Mouse (Mus musculus) E14TG2a.4 (cell line): ENCODE measurements around the gene Tmem179b.
"Not testable (repeated sequence)": the region's sequence is repeated elsewhere in the genome, so short reads cannot be mapped to it uniquely, and the experiment has no call there.

Experiments used
- H3K27me3 ChIP-seq: 2 replicates; pipeline ENCODE4 v1.6.1; 2014; ENCODE audit warnings: low read length, control low read depth; ENCODE audit not compliant: insufficient read depth
- H3K36me3 ChIP-seq: 2 replicates; pipeline ENCODE4 v1.6.1; 2014; ENCODE audit warnings: low read length, control low read depth; ENCODE audit not compliant: insufficient read depth
- H3K4me1 ChIP-seq: replicated peaks from 2 replicates; pipeline ENCODE4 v1.6.1; 2014; ENCODE audit warnings: low read depth, low read length, control low read depth
- H3K4me3 ChIP-seq: replicated peaks from 2 replicates; pipeline ENCODE4 v1.5.1; 2014; ENCODE audit warnings: mild to moderate bottlenecking, low read length
- H3K9me3 ChIP-seq: 2 replicates; pipeline ENCODE4 v1.6.1; 2014; ENCODE audit warnings: low read length, control low read depth
- CTCF ChIP-seq: conservative IDR thresholded peaks from 2 replicates; pipeline ENCODE4 v1.5.1; 2014; ENCODE audit warnings: low read length
- NANOG ChIP-seq: IDR thresholded peaks from 2 replicates; pipeline ENCODE4 v1.6.1; 2014; ENCODE audit warnings: borderline replicate concordance, low read length, mixed read lengths
- POU5F1 ChIP-seq: IDR thresholded peaks from 2 replicates; pipeline ENCODE4 v1.6.1; 2014; ENCODE audit warnings: low read length, borderline replicate concordance

Gene Tmem179b

GRCm38 (mm10) chr19:8742176-8742575, 32.1 kb downstream of the Tmem179b start:
- Histone ChIP-seq H3K27me3 (no peaks in the 10 kb centered on the region), H3K36me3 (peaks cover 83% of the 10 kb centered on the region), H3K4me1 (peaks cover 53% of the 10 kb centered on the region), H3K9me3 (no peaks in the 10 kb centered on the region), H3K4me3 (peak overlapping the region; percentile 93)
- TF ChIP-seq CTCF (no peak), POU5F1 (no peak), NANOG (no peak)

- Histone ChIP-seq H3K36me3 (peaks cover 80% of the 10 kb centered on the region), H3K27me3 (no peaks in the 10 kb centered on the region), H3K4me3 (peak within 1 kb of the TSS; percentile 93), H3K4me1 (peaks cover 59% of the 10 kb centered on the region), H3K9me3 (no peaks in the 10 kb centered on the region)
- TF ChIP-seq CTCF = no peak
- no peak for TF ChIP-seq NANOG
- TF ChIP-seq POU5F1 = no peak
These were observed 32.9 kb downstream of the Tmem179b start, which contains the start of gene Stx5a for GRCm38 (mm10) chr19:8741243-8741869. Stx5a (plus strand) TSS chr19:8741413.

GRCm38 (mm10) chr19:8740603-8741002, 33.7 kb downstream of the Tmem179b start, which contains the start of gene 1700092M07Rik:
1700092M07Rik (plus strand) TSS chr19:8740718.
- TF ChIP-seq POU5F1 (no peak), CTCF (no peak), NANOG (no peak)

GRCm38 (mm10) chr19:8739646-8740045, 34.6 kb downstream of the Tmem179b start:
- no peaks in the 10 kb centered on the region for H3K27me3 ChIP-seq
- peak overlapping the region; percentile 93; the same call in 1 of the 2 replicates for H3K4me3 ChIP-seq
- peaks cover 63% of the 10 kb centered on the region for H3K36me3 ChIP-seq
- H3K9me3 ChIP-seq = no peaks in the 10 kb centered on the region
- TF ChIP-seq CTCF (no peak), POU5F1 (no peak), NANOG (no peak)
- H3K4me1 ChIP-seq = peaks cover 67% of the 10 kb centered on the region

More at GRCm38 (mm10) chr19:8740603-8741002, 33.7 kb downstream of the Tmem179b start, which contains the start of gene 1700092M07Rik:
- H3K4me3 ChIP-seq = peak within 1 kb of the TSS; percentile 93
- peaks cover 59% of the 10 kb centered on the region for H3K4me1 ChIP-seq
- no peaks in the 10 kb centered on the region for H3K9me3 ChIP-seq
- H3K36me3 ChIP-seq = peaks cover 72% of the 10 kb centered on the region
- no peaks in the 10 kb centered on the region for H3K27me3 ChIP-seq

- no peaks in the 10 kb centered on the region for H3K9me3 ChIP-seq
- TF ChIP-seq NANOG (no peak), POU5F1 (no peak), CTCF (no peak)
- H3K27me3 ChIP-seq = no peaks in the 10 kb centered on the region
These were observed 35.4 kb downstream of the Tmem179b start for GRCm38 (mm10) chr19:8738911-8739310.

GRCm38 (mm10) chr19:8736160-8736467, 38.2 kb downstream of the Tmem179b start:
- Histone ChIP-seq H3K4me3 (peak overlapping the region; percentile 100), H3K27me3 (no peaks in the 10 kb centered on the region), H3K9me3 (peaks cover 9% of the 10 kb centered on the region), H3K4me1 (peaks cover 53% of the 10 kb centered on the region), H3K36me3 (peaks cover 44% of the 10 kb centered on the region)
- TF ChIP-seq CTCF (no peak), NANOG (no peak), POU5F1 (no peak)

More at GRCm38 (mm10) chr19:8738911-8739310, 35.4 kb downstream of the Tmem179b start:
- H3K36me3 ChIP-seq = peaks cover 56% of the 10 kb centered on the region
- peaks cover 67% of the 10 kb centered on the region for H3K4me1 ChIP-seq
- no peak overlapping the region for H3K4me3 ChIP-seq

DNA sequence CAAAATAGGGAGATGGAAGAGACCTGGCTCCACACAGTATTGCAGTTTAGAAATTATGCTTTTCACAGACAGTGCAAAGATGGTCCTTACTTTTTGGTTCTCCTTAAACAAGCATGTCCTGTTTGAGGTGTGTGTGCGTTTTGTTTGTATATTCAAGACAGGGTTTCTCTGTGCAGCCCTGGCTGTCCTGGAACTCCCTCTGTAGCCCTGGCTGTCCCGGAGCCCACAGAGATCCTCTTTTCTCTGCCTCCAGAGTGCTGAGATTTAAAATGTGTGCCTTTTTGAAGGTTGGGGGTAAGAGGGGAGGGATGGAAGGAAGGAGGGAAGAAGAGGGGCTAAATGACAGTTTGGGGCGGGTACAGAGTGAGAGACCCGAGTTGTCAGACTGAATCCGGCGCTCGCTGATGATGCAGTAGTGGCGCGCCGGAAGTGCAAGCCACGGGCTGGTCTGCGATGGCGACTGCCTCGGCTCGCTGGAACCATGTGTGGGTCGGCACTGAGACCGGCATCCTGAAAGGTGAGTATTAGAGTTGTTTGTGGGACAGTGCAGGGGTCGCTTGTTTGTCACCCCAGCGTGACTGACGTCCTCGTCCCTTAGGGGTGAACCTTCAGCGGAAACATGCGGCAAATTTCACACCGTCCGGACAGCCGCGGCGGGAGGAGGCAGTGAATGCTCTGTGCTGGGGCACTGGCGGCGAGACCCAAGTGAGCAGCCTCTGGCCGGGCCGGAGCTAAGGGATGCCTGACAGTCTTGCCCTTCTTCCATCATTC, 38.7 kb downstream of the Tmem179b start, which contains the start of gene Wdr74:
Wdr74 (plus strand) TSS at position 439 of the 771 bp plus-strand sequence.
- TF ChIP-seq POU5F1 (no peak), CTCF (no peak), NANOG (no peak)
- no peaks in the 10 kb centered on the region for H3K27me3 ChIP-seq
- H3K4me1 ChIP-seq = peaks cover 49% of the 10 kb centered on the region
- peak within 1 kb of the TSS; percentile 100 for H3K4me3 ChIP-seq
- H3K9me3 ChIP-seq = peaks cover 9% of the 10 kb centered on the region
- H3K36me3 ChIP-seq = peaks cover 39% of the 10 kb centered on the region

GRCm38 (mm10) chr19:8734334-8734733, 39.9 kb downstream of the Tmem179b start:
- H3K36me3 ChIP-seq = peaks cover 27% of the 10 kb centered on the region
- H3K4me3 ChIP-seq = no peak overlapping the region
- H3K4me1 ChIP-seq = peaks cover 40% of the 10 kb centered on the region
- TF ChIP-seq NANOG = no peak
- TF ChIP-seq POU5F1 = no peak
- TF ChIP-seq CTCF = no peak
- H3K27me3 ChIP-seq = no peaks in the 10 kb centered on the region
- peaks cover 9% of the 10 kb centered on the region for H3K9me3 ChIP-seq

GRCm38 (mm10) chr19:8728335-8729099, 45.8 kb downstream of the Tmem179b start:
- H3K4me1 ChIP-seq = peaks cover 12% of the 10 kb centered on the region; the same call in 1 of the 2 replicates
- H3K27me3 ChIP-seq, H3K9me3 ChIP-seq, H3K4me3 ChIP-seq: not testable (repeated sequence)
- H3K36me3 ChIP-seq = peaks cover 36% of the 10 kb centered on the region
